Mouse (Mus musculus) c-Kit-positive CD71-positive TER-119-negative erythroid progenitor cells, embryonic 14.5 days (primary cell): ENCODE results near the gene Scaf4.

Experiments
- DNase-seq: peaks from one replicate; pipeline ENCODE4 v3.0.0-alpha.2; 2013; ENCODE audit warnings: low read depth

Gene Scaf4

DNA sequence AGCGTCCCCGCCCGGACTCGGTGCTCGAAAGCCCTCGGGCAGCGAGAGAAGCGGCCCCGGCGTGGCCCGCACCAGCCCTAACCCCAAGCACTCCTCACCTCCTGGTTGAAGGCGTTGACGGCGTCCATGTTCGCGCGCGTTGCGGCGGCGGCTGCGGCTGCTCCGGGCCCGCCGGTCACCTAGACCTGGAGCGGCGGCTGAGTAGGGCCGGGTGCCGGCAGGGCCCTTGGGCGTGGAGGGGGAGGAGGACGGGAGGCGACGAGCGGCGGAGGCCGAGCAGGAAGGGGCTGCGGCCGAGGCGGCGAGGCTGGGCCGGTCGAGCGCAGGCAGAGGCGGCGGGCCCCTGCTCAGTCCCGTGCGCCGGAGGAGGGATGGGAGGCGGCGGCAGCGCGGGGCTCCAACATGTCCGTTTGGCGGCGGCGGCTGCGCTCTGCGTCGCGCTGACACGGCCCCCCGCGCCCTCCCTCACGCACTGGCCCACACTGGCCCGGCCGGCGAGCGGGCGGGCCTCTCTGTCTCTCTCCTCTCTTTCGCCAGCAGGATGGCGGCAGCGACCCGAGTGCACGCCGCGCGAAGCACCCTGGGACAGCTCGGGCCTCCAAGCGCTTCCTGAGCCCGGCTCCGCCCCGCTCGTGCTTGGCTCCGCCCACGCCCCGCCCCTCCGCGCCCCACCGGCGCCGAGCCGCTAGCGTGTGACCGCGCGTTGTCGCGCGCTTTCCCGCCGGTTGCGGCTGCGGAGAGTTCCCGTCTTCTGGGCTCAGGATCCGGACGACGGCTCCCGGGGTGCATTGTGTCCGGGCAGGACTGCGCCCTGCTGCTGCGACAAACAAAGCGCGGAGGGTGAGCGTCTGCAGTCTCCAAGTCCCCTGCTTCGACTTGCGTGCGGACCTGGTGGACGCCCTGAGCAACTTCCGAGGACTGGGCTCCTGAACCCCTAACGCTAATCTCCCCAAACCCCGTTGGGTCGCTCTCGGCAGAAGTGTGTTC lies at the start of gene Scaf4:
Scaf4 (minus strand) TSS at position 599 of the 987 bp plus-strand sequence.
- peak; percentile 83 for DNase-seq

DNA sequence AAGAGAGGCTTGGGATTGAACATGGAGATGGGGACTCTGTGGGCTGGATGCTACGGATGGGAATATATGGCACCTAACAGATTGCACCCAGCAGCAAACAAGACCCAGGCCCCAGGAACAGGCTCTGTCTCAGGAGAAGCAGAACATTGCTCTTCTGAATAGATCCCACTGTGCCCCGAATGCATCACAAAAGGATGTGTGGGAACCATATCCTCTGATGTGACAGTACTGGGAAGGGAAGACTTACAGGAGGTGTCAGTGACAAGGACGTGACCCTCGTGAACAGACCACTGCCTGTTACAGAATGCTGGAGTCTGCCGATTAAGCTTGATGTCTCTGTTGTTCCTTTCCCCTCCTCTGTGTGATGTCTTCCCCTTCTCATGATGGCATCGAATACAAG lies 48.2 kb upstream of the Scaf4 start:
- DNase-seq = no peak

DNA sequence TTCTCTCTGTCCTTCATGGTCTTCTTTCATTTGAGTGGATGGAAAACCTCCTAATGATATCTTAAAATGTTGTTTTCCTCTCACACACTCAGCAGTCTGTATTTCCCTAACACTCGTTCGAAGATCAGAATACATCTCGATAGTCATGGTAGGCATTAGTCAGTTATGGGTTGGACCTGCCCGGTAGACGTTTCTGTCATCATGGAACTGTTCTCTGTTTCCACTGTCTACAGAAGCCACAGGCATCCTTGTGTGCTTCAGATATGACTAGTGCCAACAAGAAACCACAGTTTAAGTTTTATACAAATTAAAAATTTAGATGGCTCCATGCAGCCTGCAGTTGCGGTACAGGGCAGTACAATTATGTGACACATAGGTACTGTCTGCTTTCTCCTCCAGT lies 46.7 kb upstream of the Scaf4 start:
- DNase-seq = no peak

DNA sequence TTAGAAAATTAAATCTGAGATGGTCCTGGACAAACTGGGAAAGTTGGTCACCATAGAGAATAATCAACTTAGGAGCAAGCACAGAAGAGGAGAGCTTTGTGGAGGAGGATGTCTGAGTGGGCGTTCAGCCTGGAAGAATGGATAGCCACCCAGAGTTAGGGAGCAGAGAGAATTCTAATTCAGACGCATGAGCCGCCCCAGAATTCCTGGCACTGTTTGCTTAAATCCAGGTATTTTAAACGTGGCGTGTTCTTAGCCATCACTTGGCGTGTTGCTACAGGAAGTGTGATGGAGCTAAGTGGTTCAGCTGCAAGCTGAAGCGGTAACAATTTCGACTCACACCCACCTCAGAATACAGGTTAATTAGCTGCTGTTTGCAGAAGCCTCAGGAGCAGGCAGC lies 45.2 kb upstream of the Scaf4 start:
- DNase-seq = no peak

DNA sequence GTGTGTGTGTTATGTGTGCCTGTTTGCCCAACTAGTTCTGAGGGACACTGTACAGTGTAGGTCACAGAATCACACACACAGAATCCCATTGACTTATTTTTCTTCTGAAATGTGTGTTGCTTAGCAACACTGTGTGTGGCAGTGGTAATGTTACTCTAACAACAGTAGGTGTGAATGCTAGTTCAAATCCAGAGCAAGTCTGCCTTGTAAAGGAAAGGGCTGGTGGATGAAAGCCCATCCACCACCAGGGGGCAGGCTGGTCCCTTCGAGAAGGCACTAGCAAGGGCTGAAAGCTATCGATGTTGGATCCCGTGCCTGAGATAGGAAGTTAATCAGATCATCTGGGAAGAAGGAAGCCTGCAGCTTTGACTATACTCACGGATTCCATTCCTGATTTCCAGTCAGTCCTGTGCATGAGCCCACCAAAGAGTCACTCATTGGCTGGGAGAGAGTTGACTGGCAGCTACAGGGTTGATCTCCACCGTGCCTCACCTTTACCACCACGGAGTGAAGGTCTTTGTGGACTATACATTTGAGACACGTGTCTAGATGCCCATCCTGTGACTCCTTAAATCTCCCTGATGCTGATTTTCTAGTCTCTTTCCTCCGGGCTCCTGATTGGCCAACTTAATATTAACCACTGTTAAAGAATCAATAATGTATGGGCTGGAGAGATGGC lies 38.7 kb upstream of the Scaf4 start:
- peak; percentile 50 for DNase-seq

DNA sequence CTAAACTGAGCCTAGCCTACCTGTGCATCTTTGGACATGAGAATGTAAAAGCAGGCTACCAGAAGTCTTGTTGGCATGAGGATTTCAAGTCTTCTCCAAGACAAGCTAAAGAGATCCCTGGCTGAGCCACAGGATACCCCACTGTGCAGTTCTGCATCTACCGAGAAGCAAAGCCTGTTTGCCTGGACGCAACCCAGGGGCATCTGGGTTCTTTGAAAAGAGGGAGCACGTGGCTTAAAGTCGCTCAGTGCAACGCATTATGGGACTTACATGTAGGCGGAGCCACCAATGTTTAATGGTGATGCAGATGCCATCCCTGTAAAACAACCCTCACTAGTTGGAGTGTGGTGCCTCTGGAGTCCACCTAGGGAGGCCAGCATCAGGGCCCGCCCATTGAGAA lies 35.0 kb upstream of the Scaf4 start:
- DNase-seq = no peak

DNA sequence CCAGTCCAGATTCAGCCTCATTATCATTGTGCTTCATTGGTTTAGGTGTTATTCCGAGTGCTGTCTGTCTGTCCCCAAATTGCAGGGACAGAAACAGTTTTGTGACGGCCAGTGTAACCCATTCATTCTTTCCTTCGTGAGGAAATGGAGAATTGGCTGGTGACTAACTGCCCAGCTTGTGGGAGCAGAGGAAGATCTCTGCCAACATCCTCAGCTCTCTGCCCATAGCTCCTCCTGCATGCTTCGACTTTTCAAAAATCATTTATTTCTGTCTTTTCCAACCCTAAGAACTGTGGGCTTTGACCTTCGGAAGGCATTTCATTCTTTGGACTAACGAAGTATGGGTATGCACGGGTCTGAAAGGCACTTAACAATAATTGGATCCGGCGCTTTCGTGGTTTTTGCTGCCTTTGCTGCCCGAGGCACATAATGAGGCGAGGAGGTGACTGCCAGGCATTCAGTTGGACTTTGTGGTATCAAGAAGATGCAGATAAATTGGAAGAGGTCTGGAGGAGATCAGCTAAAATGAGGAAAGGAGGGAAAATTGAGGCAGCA lies 34.1 kb upstream of the Scaf4 start:
- no peak for DNase-seq

DNA sequence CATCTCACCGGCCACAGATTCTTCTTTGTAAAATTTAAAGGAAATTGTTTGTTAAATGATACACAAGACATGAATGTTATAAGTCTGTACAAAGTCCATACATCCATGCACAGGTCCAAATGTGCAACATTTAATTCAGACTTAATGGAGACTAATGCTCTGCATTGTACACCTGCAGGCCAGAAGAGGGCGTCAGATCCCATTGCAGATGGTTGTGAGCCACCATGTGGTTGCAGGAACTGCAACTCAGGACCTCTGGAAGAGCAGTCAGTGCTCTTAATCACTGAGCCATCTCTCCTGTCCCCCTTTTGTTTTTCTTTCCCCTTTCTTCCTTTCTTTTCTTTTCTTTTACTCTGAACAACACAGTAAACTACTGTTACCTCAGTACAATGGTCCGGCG lies 33.5 kb upstream of the Scaf4 start:
- no peak for DNase-seq

DNA sequence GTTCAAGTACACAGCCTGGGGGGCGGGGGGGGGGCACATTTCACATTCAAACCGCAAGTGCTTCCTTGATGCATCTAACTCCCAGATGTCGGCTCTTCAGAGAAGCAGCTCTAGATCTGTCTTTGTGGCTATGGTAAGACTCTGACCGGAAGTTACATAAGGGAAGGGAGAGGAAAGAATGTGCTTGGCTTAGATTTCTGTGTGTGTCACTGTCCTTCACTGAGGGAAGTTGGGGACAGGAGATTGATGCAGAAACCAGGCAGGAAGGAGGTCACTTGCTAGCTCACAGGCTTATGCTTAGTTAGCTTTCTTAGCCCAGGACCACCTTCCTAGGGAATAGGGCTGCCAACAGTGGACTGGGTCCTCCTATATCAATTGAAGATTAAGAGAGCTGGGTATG lies 31.6 kb upstream of the Scaf4 start:
- no peak for DNase-seq

DNA sequence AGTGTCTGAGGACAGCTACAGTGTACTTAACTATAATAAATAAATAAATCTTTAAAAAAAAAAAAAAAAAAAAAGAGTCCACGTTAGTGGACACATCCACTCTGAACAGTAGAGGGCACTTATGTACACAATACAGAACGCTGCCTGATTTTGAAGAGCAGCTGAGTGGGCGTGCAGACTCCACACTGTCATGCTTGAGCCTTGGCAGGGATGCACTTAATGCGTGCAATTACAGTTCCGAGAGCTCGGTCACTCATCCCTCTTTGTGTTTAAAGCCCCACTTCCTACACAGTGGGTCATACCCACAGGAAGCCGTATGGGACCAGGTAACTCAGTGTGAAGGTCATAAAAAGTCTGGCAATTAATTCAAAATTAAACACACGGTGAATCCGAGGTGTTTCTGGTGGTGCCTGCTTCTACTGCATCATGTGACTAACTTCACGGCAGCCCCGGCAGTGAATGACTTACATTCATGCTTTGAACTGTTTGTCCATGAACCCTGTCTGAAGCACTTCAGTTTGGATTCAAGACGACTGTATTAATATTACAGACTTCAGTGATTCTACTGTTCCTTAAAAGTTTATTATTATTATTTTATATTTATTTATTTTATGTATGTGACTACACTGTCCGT lies 28.3 kb upstream of the Scaf4 start:
- DNase-seq = no peak

DNA sequence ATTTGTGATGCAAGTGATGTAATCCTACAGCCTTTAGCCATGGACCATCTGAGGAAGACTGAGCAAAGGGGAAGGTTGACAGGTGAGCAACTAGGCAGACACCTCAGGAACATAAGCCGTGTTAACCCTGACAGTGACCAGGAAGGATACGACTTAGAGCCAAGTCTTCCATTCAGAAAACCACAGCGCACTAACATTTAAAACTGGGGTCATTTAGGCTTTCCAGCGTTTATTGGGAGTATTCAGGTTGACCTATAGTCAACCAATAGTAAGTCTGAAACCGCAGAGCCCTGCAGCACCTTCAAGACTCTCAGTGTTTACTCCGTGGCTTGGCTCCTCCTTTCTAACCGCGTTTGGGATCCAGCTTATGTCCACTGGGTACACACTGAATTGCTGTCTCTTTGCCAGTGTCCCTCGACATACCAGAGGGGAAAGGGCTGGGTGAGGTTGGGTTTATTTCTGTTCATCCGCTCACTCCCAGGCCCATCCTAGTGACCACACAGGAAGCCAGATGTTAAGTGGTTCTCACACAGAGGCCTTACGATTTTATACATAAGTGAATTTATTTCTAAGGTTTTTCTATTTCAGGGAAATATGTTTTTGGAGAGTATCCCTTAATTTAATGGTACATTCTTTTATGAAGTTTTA lies 26.3 kb upstream of the Scaf4 start:
- no peak for DNase-seq

DNA sequence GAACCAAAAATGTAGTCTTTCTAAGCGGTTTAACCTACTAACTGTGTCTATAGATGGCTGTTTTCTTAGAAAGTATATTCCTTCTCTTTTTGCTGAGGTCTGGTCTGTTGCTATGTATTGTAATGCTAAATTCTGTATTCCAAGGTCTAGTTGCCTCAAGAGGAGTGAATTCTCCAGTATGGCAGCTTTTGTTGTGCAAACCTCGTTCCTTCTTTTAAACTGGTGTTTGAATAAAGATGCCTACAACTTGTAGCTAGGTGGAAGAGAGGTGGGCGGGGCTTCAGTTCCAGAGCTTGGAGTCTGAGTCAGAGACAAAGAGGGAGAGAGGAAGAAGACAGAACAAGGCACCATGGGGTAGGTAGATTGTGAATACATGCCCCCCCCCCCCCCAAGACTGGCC lies 25.5 kb upstream of the Scaf4 start:
- DNase-seq = no peak

DNA sequence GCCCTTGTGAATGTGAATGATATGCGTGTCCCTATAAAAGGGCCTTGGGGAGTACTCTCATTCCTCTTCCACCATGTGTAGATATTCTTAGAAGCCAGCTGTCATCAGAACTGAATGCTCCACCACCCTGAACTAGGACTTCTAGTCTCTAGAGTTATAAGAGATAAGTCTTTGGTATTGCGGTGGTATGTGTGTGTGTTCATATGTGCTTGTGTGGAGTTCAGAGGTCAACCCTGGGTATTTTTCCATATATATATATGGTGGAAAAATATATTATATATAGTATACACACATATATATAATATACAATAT lies 19.6 kb upstream of the Scaf4 start:
- DNase-seq = no peak

DNA sequence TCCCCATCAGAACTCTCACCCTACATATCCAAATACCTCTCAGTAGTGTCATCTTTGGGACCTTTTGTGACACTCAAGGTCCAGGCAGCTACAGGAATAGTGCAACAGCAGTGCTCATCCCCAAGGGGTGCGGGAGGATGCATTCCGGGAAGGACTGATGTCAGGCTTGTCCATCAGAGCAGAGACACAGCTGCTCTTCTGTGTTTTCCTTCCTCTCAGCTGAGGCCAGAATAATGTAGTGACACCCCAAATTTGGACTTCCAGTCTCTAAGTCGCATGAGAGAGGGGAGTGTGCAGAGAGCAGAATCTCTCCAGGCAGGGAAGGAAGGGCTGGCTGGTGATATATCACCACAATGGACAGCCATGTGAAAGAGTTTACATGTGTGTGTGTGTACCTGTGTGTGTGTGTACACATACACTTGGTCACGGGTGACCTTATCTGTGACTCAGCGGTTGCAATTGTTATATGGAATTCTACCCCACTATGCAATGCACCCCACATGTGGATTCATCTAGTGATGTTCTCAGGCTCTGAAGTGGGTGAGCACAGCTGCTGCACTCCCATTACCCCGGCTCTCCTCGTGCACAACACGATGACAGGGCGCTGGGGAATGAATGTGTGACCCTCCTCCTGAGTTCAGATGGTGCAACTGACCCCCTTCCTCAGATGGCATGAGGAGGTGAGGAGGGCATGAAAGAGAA lies 19.1 kb upstream of the Scaf4 start:
- no peak for DNase-seq

DNA sequence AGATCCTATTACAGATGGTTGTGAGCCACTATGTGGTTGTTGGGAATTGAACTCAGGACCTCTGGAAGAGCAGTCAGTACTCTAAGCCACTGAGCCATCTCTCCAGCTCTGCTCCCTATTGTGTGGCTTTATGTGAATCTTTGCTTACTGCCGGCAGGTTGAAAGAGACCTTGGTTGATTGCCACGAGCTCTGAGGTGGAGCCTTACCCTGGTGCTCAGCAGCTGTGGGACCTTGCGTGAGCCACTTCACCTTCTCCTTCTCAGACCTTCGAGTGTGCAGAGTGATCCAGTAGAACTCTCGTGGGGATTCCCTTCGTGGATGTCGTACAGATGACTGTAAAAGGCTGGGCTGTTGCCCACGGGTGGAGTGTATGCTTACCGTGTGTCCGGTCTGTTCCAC lies 17.4 kb upstream of the Scaf4 start:
- no peak for DNase-seq

DNA sequence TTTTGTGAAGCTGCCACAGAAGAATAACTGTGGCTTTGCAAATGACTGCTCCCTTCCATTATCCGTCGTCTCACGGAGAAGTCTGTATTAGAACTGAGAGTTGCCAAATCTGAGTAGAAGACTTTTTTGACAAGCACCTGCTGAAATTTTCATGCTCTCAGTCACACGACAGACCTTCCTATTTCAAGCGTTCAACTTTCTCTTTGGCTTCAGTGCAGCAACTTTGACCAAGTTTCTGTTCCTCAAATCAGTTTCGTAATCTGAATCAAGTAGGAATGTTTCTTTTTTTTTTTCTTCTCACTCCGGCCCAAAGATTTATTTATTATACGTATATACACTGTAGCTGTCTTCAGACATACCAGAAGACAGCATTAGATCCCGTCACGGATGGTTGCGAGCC lies 16.6 kb upstream of the Scaf4 start:
- DNase-seq = no peak

DNA sequence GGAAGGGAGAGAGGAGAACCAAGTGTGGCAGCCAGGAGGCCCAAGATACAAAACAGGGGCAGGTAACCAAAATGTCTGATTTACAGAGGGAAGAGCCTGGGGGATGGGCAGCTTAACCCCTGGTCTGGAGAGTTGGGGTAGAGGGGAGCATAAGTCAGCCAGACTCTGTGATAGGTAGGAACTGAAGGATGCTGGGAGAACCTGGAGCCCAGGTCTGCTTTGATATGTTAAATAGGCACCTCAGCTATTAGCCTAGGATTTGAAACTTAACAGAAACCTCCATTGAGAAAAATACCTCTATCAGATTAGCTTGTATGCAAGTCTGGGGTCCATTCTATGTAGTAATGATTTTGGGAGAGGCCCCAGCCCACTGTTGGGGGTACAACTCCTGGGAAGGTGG lies 15.3 kb upstream of the Scaf4 start:
- no peak for DNase-seq

DNA sequence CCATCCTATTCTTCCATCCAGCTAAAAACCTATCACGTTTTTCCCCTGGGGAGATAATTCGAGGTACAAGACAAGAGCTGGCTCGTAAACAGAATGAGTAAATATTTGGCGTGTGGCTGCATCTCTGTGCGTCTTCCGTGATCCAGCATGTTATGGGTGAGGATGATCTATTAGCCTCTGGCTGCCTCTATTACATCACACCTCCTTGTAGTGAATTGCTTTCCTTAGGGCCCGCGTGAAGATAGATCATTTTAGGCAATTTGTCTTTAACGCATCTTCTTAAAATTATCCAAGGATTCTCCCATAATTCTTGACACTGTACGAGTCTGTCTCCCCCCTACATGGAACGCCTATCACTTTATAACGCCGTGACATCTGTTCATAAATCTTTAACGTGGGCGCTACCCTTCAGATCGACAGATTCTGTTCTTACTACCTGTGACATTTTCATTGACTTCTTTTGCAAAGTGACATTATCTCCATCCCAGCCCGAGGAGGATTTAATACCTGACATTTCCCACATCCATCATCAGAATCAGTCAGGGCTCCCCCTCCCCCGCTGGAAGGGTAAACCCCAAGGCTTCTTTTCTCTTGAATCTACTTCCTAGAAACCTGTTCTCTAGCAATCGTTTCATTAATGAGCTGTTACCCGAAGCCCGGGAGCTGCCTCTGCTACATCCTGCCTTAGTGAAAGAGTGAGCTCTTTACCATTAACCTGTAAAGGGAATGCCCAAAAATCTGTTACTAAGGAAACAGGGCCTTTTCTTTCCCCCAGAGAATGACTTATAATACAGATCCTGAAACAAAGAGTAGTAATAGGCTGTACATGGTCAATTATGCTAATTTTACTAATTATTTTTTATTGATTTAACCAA lies 14.4 kb upstream of the Scaf4 start:
- DNase-seq = no peak

DNA sequence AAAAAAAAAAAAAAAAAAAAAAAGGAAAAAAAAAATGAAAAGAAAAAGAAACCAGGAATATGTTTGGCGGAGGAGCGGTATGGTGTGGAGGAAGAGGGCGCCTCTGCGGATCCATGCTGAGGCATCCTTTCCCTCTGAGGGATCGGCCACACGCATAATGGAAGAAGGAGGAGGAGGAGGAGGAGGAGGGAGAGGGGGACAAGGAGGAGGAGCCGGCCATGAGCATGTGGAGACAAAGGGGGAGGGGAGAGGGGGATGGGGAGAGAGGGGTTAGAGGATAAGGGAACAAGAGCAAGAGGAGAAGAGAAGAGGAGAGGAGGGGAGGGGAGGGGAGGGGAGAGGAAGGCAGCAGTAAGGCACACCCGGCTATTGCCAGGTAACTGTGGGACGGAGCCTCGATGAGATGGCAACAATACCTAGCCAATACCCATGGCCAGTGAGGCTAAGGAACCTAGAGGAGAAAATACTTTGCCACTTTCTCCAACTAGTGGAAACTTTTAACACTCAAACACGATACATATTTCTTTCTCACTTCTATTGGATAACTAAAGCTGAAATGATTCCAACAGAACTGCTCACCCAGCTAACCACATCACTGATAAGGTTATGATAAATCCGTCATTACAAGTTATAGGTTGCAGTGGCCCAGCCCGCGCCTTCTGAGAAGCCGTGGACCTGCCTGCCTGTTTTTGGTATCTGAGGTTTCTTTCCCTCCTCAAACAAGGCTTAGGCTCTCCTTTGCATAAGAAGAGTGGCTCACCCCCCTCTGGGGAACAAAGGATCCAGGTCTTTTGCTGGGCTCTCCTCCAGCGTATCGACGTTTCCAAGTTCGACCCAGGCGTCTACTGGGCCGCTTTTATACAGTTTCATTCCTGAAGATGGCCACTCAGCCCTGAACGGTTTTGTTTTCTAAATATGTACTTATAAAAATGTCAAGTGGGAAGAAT lies 13.4 kb upstream of the Scaf4 start:
- no peak for DNase-seq

DNA sequence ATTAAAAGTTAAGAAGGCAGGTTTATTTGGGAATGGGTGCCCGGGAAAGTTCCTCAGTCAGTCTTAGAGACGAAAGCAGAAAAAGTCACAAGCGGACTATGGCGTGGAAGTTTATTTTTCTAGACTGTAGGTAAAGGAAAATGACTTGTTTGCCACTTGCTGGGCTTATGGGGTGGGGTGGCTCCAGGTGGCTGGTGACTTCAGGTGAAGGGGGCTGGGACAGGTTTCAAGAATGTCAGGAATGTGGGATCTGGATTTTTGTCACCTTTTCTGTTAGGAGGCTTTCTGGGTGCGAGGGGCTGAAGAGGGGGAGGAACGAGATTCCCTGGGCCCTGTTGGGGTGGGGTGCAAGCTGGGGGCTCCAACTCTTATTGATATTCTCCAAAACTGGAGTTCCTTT lies 7.4 kb upstream of the Scaf4 start:
- no peak for DNase-seq
